Mouse (Mus musculus): ENCODE results near the gene Asb9. TPM values are rescaled to one million over a fixed set of nuclear protein-coding genes. Genes with fewer than 3 reads are reported as not detected.

The Asb9 gene
- polyA plus RNA-seq, 1 experiment from 2014 or later = 0.86 TPM

Other genes with a start within 250 kb of the Asb9 start
- 0.08 and 0.20 TPM in 2 replicates for gene Bmx, start 248.1 kb upstream of the Asb9 start, polyA plus RNA-seq (2016; fragmentation: Nextera tagmentation; extraction: Ambion mirVana)
- gene Pir, start 237.0 kb upstream of the Asb9 start, polyA plus RNA-seq (2016; fragmentation: Nextera tagmentation; extraction: Ambion mirVana) = 8.0 and 10.0 TPM in 2 replicates
- gene Vegfd, start 132.9 kb upstream of the Asb9 start, polyA plus RNA-seq (2016; fragmentation: Nextera tagmentation; extraction: Ambion mirVana) = 4.8 and 5.3 TPM in 2 replicates
- 20.0 and 22.4 TPM in 2 replicates for gene Piga, start 86.5 kb upstream of the Asb9 start, polyA plus RNA-seq (2016; fragmentation: Nextera tagmentation; extraction: Ambion mirVana)
- gene Asb11, start 69.3 kb upstream of the Asb9 start, polyA plus RNA-seq (2016; fragmentation: Nextera tagmentation; extraction: Ambion mirVana) = not detected in 2 replicates

Data from embryonic facial prominence, embryonic 10.5 days (tissue).